Mouse (Mus musculus) cerebellum, postnatal 4 days (tissue): ENCODE data around the gene Dao.

ENCODE experiments used
- DNase-seq, 2 experiments: peaks; one replicate each; pipeline ENCODE4 v3.0.0; 2022; ENCODE audit warnings: low spot score in 2 of 2, mixed read lengths in 1 of 2

Dao gene

GRCm38 (mm10) chr5:114003542-114003941 is at the start of gene Dao:
Gene Dao (plus strand): TSS chr5:114003703.
- no peak for DNase-seq

- DNase-seq = peak; percentile 72 to 87
These were observed 49.1 kb upstream of the Dao start for GRCm38 (mm10) chr5:113954421-113954820.

- DNase-seq = no peak
These were observed 48.2 kb upstream of the Dao start for GRCm38 (mm10) chr5:113955281-113955680.

DNA sequence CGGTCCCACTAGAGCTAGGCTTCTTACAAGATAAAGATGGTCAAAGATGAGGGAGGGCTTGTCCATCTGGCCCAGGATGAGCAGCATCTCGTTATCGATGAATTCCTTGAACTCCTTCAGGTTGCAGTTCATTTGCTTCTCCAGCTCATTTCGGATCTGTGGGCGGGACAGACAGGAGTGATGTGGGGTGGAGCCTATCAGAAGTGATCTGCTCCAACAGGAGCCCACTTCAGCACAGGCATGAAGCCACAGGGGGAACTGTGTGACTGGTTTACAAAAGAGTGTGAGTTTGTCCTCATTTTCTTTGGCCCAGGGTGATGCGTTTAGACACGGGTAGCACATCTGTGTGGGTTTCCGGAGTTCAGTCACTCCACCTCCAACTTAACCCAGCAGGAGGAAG is 47.8 kb upstream of the Dao start:
- no peak for DNase-seq

DNA sequence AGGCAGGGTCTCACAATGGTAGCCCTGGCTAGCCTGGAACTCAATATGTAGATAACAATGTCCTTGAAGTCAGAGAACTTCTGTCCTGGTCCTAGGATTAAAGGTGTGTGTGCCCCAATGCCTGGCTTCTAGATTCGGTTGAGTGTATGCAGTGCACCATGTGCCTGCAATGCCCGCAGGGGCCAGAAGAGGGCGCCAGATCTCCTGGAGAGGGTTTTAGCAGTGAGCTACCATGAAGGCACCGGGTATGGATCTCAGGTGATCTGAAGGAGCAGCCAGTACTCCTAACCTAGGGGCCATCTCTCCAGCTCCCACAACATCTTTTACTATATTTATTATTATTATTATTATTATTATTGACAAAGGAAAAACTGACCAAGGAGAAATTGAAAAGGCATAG is 47.0 kb upstream of the Dao start:
- DNase-seq = peak; percentile 87 to 91

DNA sequence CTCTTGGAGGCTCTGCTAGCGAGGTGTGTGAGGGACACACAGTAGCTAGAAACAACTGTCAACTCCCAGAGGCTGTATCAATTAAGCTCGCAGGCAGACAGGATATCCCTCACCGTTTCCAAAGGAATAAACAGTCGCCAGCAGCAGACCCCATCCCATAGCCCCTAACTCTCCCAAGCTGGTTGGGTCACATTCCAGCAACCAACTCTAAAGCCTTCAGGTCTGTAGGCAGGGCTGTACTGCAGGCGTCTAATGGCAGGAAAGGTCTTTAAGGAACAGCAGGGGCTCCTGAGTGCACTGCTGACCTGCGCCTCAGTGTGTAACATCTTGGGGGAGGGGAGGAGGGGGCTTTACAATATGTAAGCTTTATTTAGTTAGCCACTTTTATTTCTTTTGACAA is 44.5 kb upstream of the Dao start:
- no peak for DNase-seq

GRCm38 (mm10) chr5:113960416-113960815 is 43.1 kb upstream of the Dao start:
- DNase-seq = no peak

DNA sequence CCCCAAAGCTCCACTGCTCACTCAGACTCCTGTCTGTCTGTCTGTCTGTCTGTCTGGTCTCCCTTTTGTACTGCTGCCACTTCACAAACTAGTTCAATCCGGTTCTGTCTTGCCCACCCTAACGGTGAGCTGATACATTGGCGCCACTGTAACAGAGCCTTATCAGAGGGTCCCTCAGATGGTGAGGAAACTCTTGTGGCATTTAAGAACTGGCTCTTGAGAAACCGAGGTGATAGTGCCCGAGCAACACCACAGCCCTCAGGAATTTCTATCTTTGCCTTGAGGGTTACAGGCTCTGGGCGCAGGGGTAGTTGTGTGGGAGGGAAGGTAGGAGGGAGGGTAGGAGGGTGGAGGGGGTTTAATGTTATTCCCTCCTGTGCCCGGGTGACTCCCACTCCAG is 41.7 kb upstream of the Dao start:
- DNase-seq = no peak

DNA sequence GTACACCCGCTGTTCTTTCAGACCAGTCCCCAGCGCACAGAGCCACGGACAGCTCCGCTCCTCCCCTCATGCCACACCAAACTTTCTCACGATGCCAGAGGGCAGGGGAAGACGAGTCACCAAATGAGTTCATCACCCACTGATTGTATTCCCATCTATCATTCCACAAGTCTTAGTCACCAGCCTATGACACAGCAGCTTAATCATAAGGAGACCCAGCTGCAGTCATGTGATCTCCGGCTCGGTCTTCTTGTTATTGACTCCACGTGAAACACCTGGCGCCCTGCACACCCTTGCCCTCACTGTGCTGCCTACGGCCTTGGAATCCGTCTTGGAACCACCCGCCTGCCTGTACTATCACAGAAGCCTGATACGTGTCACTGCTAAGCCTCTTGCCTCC is 38.5 kb upstream of the Dao start:
- no peak for DNase-seq

GRCm38 (mm10) chr5:113965659-113966185 is 37.8 kb upstream of the Dao start:
- DNase-seq = no peak

- DNase-seq = no peak
These were observed 36.9 kb upstream of the Dao start for GRCm38 (mm10) chr5:113966452-113967150.

- DNase-seq = no peak
These were observed 35.1 kb upstream of the Dao start for GRCm38 (mm10) chr5:113968371-113968770.

- DNase-seq = no peak
These were observed 32.0 kb upstream of the Dao start for GRCm38 (mm10) chr5:113971434-113971960.

GRCm38 (mm10) chr5:113972589-113973515 is 30.7 kb upstream of the Dao start:
- DNase-seq = no peak

DNA sequence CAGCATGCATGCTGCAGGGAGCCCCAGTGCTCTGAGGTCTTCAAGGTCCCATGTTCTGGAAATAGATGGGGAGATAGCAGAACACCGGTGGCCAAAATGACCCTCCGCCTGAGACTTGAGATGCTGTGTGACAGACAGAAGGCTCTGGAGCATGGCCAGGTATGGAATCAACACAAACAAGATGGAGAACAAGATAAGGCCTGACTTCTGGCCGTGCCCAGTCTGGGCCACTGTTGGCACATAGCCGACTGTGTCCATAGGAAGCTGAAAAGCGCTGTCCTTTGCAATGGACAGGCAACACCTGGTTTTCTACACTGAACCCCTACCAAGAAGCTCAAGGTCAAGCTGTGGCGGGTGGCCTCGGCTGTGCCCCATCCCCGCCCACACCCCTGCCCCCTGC is 29.7 kb upstream of the Dao start:
- DNase-seq = no peak

- DNase-seq = no peak
These were observed 28.9 kb upstream of the Dao start for GRCm38 (mm10) chr5:113974576-113974975.

DNA sequence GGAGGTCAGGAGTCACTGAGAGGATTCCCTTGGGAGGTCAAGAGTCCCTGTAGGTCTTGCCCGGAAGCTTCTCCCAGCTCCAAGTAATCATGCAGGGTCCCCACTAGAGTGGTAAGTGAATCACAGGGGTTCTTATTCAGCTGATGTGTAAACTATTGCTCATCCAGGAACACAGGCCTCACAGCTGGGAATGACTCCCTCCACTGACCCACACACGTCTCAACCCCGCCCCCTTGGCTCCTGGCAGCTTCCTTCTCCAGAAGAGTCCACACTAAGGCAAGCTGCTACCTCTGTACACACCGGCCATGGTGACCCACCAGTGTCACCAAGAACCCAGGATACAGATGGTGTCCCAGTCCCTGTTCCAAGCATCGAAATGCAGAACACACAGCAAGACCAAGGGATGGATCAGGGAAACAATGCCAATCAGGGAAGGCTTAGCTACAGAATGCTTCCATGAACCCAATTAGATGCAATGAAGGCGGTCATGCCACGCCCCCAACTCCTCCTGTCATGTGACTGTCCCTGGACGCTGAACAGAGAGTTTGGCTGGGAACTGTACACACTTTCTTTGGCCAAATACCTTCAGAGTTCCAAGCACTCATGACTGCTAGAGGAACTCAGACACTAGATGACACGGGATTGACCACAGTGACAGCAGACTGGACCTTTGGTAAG is 27.8 kb upstream of the Dao start:
- DNase-seq = no peak

DNA sequence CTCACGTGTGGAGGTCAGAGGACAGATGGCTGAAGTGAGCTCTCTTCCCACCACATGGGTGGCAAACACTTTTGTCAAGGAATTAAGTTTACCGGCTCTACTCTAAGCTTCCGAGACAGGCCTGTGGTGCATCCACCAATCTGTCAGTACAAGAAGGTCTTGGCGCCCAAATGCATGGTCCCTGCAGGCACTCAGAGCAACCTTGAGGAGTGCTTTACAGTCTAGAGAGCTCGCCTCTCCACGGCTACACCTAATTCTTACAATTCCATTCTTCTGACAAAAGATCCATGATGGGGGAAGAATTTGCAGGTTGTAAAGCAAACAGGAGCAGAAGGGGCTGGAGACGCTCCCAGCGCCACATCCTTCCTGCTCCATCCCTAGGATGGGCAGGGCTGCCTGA is 26.9 kb upstream of the Dao start:
- DNase-seq = no peak

DNA sequence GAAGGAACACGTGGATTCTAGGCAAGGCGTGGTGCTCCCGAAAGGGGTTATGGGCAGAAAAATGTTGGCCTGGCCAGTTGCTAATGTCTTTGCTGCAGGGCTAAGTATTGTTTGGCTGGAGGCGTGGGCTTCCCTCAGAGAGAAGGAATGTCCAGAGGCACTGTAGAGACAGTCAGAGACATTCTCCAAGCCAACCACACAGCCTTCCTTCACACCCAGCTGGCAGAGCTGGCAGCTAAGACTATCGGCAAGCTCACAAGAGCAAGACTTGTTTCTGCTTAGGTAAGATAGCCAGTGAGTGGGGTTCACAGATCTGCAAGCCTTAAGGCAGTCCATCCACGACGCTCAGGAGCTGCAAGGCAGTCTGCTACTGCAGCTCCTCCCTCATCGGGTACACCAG is 26.2 kb upstream of the Dao start:
- DNase-seq = no peak

GRCm38 (mm10) chr5:113980511-113980910 is 23.0 kb upstream of the Dao start:
- DNase-seq = no peak

GRCm38 (mm10) chr5:113981171-113981570 is 22.3 kb upstream of the Dao start:
- DNase-seq = no peak

GRCm38 (mm10) chr5:113981843-113982242 is 21.7 kb upstream of the Dao start:
- DNase-seq = no peak
